Mouse (Mus musculus) cerebellum, postnatal 25 days (tissue): ENCODE measurements around the gene Slc8a1.

ENCODE experiments used
- DNase-seq, 2 experiments: peaks; one replicate each; pipeline ENCODE4 v3.0.0; 2021; ENCODE audit warnings: mixed read lengths in 2 of 2

Gene Slc8a1

GRCm38 (mm10) chr17:81669062-81669815, 68.9 kb downstream of the Slc8a1 start:
- peak; percentile 65 to 71 for DNase-seq

GRCm38 (mm10) chr17:81668466-81668865, 69.7 kb downstream of the Slc8a1 start:
- no peak for DNase-seq

GRCm38 (mm10) chr17:81667935-81668334, 70.2 kb downstream of the Slc8a1 start:
- DNase-seq = no peak

- peak; percentile 28 to 33 for DNase-seq
Measured at GRCm38 (mm10) chr17:81666551-81666950, 71.6 kb downstream of the Slc8a1 start.

GRCm38 (mm10) chr17:81664916-81665315, 73.3 kb downstream of the Slc8a1 start:
- no peak for DNase-seq

- no peak for DNase-seq
Measured at GRCm38 (mm10) chr17:81657828-81658227, 80.3 kb downstream of the Slc8a1 start.

GRCm38 (mm10) chr17:81654548-81654947, 83.6 kb downstream of the Slc8a1 start:
- DNase-seq = no peak

- peak in 1 of 2 experiments; percentile 23 for DNase-seq
Measured at GRCm38 (mm10) chr17:81652958-81653357, 85.2 kb downstream of the Slc8a1 start.

GRCm38 (mm10) chr17:81636822-81637221, 101.4 kb downstream of the Slc8a1 start:
- DNase-seq = no peak

- no peak for DNase-seq
Measured at GRCm38 (mm10) chr17:81630471-81630870, 107.7 kb downstream of the Slc8a1 start.

- peak; percentile 87 to 90 for DNase-seq
Measured at GRCm38 (mm10) chr17:81621188-81621644, 117.0 kb downstream of the Slc8a1 start.

GRCm38 (mm10) chr17:81618461-81618860, 119.7 kb downstream of the Slc8a1 start:
- peak; percentile 46 to 48 for DNase-seq

GRCm38 (mm10) chr17:81616326-81616725, 121.9 kb downstream of the Slc8a1 start:
- DNase-seq = no peak

GRCm38 (mm10) chr17:81615391-81615790, 122.8 kb downstream of the Slc8a1 start:
- no peak for DNase-seq

- DNase-seq = no peak
Measured at GRCm38 (mm10) chr17:81607515-81607914, 130.7 kb downstream of the Slc8a1 start.

GRCm38 (mm10) chr17:81606084-81606483, 132.1 kb downstream of the Slc8a1 start:
- DNase-seq = no peak

- DNase-seq = no peak
Measured at GRCm38 (mm10) chr17:81605219-81605660, 132.9 kb downstream of the Slc8a1 start.

- DNase-seq = no peak
Measured at GRCm38 (mm10) chr17:81599072-81599471, 139.1 kb downstream of the Slc8a1 start.

- peak in 1 of 2 experiments; percentile 11 for DNase-seq
Measured at GRCm38 (mm10) chr17:81589791-81590190, 148.4 kb downstream of the Slc8a1 start.

GRCm38 (mm10) chr17:81586759-81587158, 151.4 kb downstream of the Slc8a1 start:
- no peak for DNase-seq

- no peak for DNase-seq
Measured at GRCm38 (mm10) chr17:81579728-81580425, 158.3 kb downstream of the Slc8a1 start.

GRCm38 (mm10) chr17:81576893-81577292, 161.3 kb downstream of the Slc8a1 start:
- DNase-seq = no peak

GRCm38 (mm10) chr17:81565634-81566372, 172.4 kb downstream of the Slc8a1 start:
- DNase-seq = no peak
